Mouse (Mus musculus): ENCODE measurements around the gene Fam129a. TPM values are rescaled to one million over a fixed set of nuclear protein-coding genes. Genes with fewer than 3 reads are reported as not detected.
A peak's percentile ranks its signal among the peaks of the same experiment; 100 is the strongest.
"Not testable (repeated sequence)": the region's sequence is repeated elsewhere in the genome, so short reads cannot be mapped to it uniquely, and the experiment has no call there.

Gene Fam129a
- polyA plus RNA-seq, 1 experiment = 19.8 TPM

GRCm38 (mm10) chr1:151598876-151599275 is 27.9 kb downstream of the Fam129a start:
- Histone ChIP-seq H3K27ac (replicated peaks; ENCODE audit: low read depth, low read length) (no peak overlapping the region), H3K4me3 (ENCODE audit: insufficient read depth, low read depth, low read length) (no peak overlapping the region), H3K4me1 (ENCODE audit: control insufficient read depth, insufficient read depth, insufficient read length, low read length) (peaks cover 24% of the 10 kb centered on the region)

DNA sequence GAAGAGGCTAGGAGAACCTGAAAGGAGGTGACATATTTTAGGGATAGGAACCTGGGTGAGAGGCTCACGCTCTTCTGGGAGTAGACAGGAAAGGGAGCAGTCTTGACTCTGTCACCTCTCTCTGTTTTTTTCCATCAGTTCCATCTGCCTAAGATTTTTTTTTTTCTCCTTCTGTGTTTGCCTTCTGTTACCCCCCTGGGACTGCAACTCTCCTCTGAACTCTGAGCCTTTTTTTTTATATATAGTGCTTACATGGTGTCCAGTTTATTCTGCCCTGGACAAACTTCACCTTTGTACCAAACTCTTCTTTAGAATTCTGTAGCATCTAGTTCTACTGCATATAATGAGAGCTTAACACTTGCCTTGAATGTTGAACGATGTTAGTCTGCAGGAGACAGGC is 33.3 kb downstream of the Fam129a start:
- peaks cover 20% of the 10 kb centered on the region for H3K4me1 ChIP-seq (ENCODE audit: control insufficient read depth, insufficient read depth, insufficient read length, low read length)
- no peak overlapping the region for H3K4me3 ChIP-seq (ENCODE audit: insufficient read depth, low read depth, low read length)
- H3K27ac ChIP-seq (replicated peaks; ENCODE audit: low read depth, low read length) = no peak overlapping the region; the same call in 1 of the 2 replicates

- Histone ChIP-seq H3K4me1 (ENCODE audit: control insufficient read depth, insufficient read depth, insufficient read length, low read length) (peaks cover 21% of the 10 kb centered on the region), H3K27ac (replicated peaks; ENCODE audit: low read depth, low read length) (peak overlapping the region; percentile 55)
Measured at GRCm38 (mm10) chr1:151607957-151608356, 37.0 kb downstream of the Fam129a start.

DNA sequence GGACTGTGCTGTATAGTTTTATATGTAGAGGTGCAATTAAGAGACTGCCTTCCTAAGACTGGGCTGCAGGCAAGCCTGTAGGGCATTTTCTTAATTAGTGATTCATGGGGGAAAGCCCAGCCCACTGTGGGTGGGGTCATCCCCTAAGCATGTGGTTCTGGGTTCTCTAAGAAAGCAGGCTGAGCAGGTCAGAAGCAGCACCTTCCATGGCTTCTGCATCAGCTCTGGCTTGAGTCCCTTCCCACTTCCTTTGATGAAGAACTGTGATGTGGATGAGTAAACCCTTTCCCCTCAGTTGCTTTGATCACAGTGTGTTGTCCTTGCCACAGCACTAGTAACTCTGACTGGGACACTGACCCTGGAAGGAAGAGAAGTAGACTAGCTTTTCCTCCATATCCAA is 39.6 kb downstream of the Fam129a start:
- H3K4me3 ChIP-seq (ENCODE audit: insufficient read depth, low read depth, low read length) = no peak overlapping the region
- no peak overlapping the region for H3K27ac ChIP-seq (replicated peaks; ENCODE audit: low read depth, low read length)
- H3K4me1 ChIP-seq (ENCODE audit: control insufficient read depth, insufficient read depth, insufficient read length, low read length) = peaks cover 16% of the 10 kb centered on the region

More at GRCm38 (mm10) chr1:151607957-151608356, 37.0 kb downstream of the Fam129a start:
- not testable (repeated sequence) for H3K4me3 ChIP-seq (ENCODE audit: insufficient read depth, low read depth, low read length)

- peaks cover 13% of the 10 kb centered on the region; the same call in 1 of the 2 replicates for H3K4me1 ChIP-seq (ENCODE audit: control insufficient read depth, insufficient read depth, insufficient read length, low read length)
- peak overlapping the region; percentile 24; the same call in 1 of the 2 replicates for H3K4me3 ChIP-seq (ENCODE audit: insufficient read depth, low read depth, low read length)
- H3K27ac ChIP-seq (replicated peaks; ENCODE audit: low read depth, low read length) = peak overlapping the region; percentile 86
Measured at GRCm38 (mm10) chr1:151614320-151614935, 43.4 kb downstream of the Fam129a start.

GRCm38 (mm10) chr1:151615625-151616024 is 44.6 kb downstream of the Fam129a start:
- H3K4me3 ChIP-seq (ENCODE audit: insufficient read depth, low read depth, low read length) = no peak overlapping the region
- peaks cover 20% of the 10 kb centered on the region; the same call in 1 of the 2 replicates for H3K4me1 ChIP-seq (ENCODE audit: control insufficient read depth, insufficient read depth, insufficient read length, low read length)
- no peak overlapping the region for H3K27ac ChIP-seq (replicated peaks; ENCODE audit: low read depth, low read length)

DNA sequence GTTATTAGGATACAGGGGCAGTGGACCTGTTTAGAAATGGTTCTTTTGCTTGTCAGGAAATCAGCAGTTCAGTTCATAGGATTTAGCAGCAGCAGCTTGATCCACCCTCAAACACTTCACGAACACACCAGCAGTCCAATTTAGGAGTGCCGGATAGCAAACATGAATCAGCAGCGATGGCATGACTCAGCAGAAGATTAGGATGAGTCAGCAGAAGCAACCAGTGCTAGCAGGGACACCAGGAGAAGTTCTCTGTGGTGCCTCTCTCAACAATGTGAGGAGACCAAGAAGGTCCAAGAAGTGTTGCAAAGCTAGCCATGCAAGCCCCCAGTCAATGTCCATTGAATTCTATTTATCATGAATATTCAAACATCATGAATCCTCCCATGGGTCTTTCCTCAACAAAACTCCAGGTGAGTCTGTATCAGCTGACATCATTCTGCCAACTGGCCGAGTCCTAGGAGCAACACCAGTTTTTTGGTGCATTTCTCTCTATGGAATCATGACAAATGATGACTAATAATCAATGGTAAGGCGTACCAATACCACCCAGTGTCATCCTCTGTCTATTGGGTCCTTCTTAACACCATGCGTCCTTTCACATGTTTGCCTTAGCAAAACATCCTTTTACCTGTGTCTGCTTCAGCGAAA is 45.7 kb downstream of the Fam129a start:
- no peak overlapping the region for H3K4me3 ChIP-seq (ENCODE audit: insufficient read depth, low read depth, low read length)
- no peak overlapping the region for H3K27ac ChIP-seq (replicated peaks; ENCODE audit: low read depth, low read length)
- peaks cover 18% of the 10 kb centered on the region; the same call in 1 of the 2 replicates for H3K4me1 ChIP-seq (ENCODE audit: control insufficient read depth, insufficient read depth, insufficient read length, low read length)

GRCm38 (mm10) chr1:151618251-151618650 is 47.3 kb downstream of the Fam129a start:
- H3K4me1 ChIP-seq (ENCODE audit: control insufficient read depth, insufficient read depth, insufficient read length, low read length) = peaks cover 15% of the 10 kb centered on the region; the same call in 1 of the 2 replicates
- H3K27ac ChIP-seq (replicated peaks; ENCODE audit: low read depth, low read length) = no peak overlapping the region
- no peak overlapping the region for H3K4me3 ChIP-seq (ENCODE audit: insufficient read depth, low read depth, low read length)

DNA sequence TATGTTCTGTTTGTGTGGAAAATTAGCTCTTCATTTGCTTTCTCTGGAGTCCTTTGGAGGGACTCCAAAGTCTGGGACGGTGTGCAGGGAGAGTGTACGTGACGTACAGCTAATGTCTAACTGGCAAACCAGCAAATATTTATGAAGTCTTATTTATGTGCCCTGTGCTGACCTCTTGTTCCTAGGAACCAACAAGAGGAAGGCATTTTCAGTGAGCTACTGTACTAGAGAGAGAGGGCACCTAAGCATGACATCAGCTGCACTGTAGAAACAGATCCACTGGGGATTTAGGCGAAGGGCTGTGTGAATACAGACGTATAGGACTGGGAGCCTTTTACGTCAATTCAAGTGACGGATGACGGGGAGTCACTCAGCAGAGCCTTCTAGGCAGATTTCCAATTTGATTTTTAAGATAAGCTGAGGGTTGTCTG is 48.3 kb downstream of the Fam129a start:
- H3K4me1 ChIP-seq (ENCODE audit: control insufficient read depth, insufficient read depth, insufficient read length, low read length) = peaks cover 15% of the 10 kb centered on the region; the same call in 1 of the 2 replicates
- H3K27ac ChIP-seq (replicated peaks; ENCODE audit: low read depth, low read length) = no peak overlapping the region
- H3K4me3 ChIP-seq (ENCODE audit: insufficient read depth, low read depth, low read length) = no peak overlapping the region

- H3K27ac ChIP-seq (replicated peaks; ENCODE audit: low read depth, low read length) = peak overlapping the region; percentile 55
- peaks cover 15% of the 10 kb centered on the region; the same call in 1 of the 2 replicates for H3K4me1 ChIP-seq (ENCODE audit: control insufficient read depth, insufficient read depth, insufficient read length, low read length)
- no peak overlapping the region for H3K4me3 ChIP-seq (ENCODE audit: insufficient read depth, low read depth, low read length)
Measured at GRCm38 (mm10) chr1:151620730-151621129, 49.7 kb downstream of the Fam129a start.

DNA sequence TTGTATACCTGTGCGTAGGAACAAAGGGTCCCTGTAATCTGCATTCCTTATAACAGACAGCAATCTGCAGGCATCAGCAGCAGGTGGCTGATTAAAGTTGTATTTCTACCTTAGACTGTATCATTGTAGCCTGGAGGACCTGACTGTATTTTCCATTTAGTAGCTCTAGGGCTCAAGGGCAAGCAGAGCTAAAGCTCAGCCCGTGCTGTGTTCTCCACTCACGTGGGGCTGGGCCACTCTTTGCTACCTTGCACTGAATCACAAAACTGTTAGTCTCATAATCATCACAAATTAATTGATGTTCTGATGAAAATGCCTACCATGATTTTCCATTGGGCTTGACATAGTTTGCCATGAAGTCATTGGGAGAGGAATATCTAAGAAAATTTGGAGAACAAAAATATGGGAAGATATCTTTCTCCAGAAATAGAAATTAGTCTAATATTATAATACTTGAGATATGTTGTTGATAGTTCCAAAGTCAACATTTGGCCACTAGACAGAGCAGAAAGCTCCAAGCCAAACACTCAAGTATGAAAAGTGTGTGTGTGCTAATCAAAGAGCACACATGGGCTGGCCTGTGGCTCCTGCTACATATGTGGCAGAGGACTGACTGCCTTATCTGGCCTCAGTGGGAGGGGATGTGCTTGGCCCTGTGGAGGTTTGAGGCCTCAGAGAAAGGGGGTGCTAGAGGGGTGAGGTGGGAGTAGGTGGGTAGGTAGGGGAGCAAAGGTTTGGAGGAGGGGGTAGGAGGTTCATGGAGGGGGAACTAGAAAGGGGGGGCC is 53.6 kb downstream of the Fam129a start:
- Histone ChIP-seq H3K4me3 (ENCODE audit: insufficient read depth, low read depth, low read length) (no peak overlapping the region), H3K27ac (replicated peaks; ENCODE audit: low read depth, low read length) (no peak overlapping the region), H3K4me1 (ENCODE audit: control insufficient read depth, insufficient read depth, insufficient read length, low read length) (peaks cover 6% of the 10 kb centered on the region; the same call in 1 of the 2 replicates)

- Histone ChIP-seq H3K27ac (replicated peaks; ENCODE audit: low read depth, low read length) (peak overlapping the region; percentile 71), H3K4me3 (ENCODE audit: insufficient read depth, low read depth, low read length) (no peak overlapping the region), H3K4me1 (ENCODE audit: control insufficient read depth, insufficient read depth, insufficient read length, low read length) (peaks cover 1% of the 10 kb centered on the region; the same call in 1 of the 2 replicates)
Measured at GRCm38 (mm10) chr1:151625260-151625659, 54.3 kb downstream of the Fam129a start.

DNA sequence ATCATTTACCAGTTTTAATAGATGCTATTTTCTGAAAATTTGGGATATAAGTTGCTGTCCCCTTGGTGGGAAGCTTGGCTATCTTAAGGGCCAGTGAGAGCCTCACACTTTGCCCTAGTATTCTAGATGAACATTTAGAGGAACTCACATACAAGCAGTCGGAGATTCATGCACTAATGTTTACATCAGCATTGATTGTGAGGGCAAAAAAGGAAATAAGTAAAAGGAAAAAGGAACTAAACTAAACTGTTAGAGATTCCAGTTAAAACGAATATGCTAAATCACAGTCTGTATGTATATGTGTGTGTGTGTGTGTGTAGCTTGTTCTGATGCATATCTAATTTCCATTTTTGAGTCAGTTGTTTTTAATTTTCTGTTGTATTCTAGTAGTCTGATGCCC is 54.7 kb downstream of the Fam129a start:
- Histone ChIP-seq H3K4me1 (ENCODE audit: control insufficient read depth, insufficient read depth, insufficient read length, low read length) (no peaks in the 10 kb centered on the region), H3K27ac (replicated peaks; ENCODE audit: low read depth, low read length) (peak overlapping the region; percentile 71)

DNA sequence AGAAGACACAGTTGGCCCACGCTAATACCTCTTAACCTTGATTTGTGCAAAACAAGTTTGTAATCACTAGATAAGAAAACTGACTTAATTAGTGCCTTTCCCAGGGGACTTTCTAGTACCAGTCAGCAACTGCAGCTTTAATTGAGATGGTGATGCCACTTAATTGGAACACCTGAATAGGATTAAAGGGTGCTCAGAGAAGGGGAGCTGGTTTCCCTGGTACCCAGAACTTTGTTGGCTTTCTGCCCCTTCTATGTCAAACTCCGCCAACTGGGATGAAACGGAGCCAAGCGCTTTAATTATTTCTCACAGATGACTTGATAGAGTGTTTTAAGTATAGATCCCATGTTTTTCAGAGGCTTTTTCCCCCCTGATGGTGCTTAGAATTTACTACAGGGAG is 55.6 kb downstream of the Fam129a start:
- Histone ChIP-seq H3K4me3 (ENCODE audit: insufficient read depth, low read depth, low read length) (no peak overlapping the region), H3K4me1 (ENCODE audit: control insufficient read depth, insufficient read depth, insufficient read length, low read length) (no peaks in the 10 kb centered on the region; the same call in 1 of the 2 replicates), H3K27ac (replicated peaks; ENCODE audit: low read depth, low read length) (no peak overlapping the region)

More for the DNA sequence above, 54.7 kb downstream of the Fam129a start:
- H3K4me3 ChIP-seq (ENCODE audit: insufficient read depth, low read depth, low read length) = no peak overlapping the region

- Histone ChIP-seq H3K27ac (replicated peaks; ENCODE audit: low read depth, low read length) (no peak overlapping the region), H3K4me1 (ENCODE audit: control insufficient read depth, insufficient read depth, insufficient read length, low read length) (no peaks in the 10 kb centered on the region; the same call in 1 of the 2 replicates), H3K4me3 (ENCODE audit: insufficient read depth, low read depth, low read length) (no peak overlapping the region)
Measured at GRCm38 (mm10) chr1:151627141-151627540, 56.2 kb downstream of the Fam129a start.

Data from brown adipose tissue, adult 24 weeks (tissue).